Mouse (Mus musculus): ENCODE results near the gene Gm16867.
"Not testable (repeated sequence)": the region's sequence is repeated elsewhere in the genome, so short reads cannot be mapped to it uniquely, and the experiment has no call there.

Gene Gm16867

GRCm38 (mm10) chr14:69467612-69468366, 35.4 kb downstream of the Gm16867 start:
- DNase-seq (ENCODE audit: low read depth, low spot score), result not testable (repeated sequence)

- not testable (repeated sequence) for DNase-seq (ENCODE audit: low read depth, low spot score)
These were observed 38.7 kb downstream of the Gm16867 start for GRCm38 (mm10) chr14:69464465-69464864.

GRCm38 (mm10) chr14:69457691-69458090, 45.5 kb downstream of the Gm16867 start:
- DNase-seq (ENCODE audit: low read depth, low spot score), result not testable (repeated sequence)

- DNase-seq (ENCODE audit: low read depth, low spot score), result not testable (repeated sequence)
These were observed 48.5 kb downstream of the Gm16867 start for GRCm38 (mm10) chr14:69454640-69455039.

- DNase-seq (ENCODE audit: low read depth, low spot score), result not testable (repeated sequence)
These were observed 54.3 kb downstream of the Gm16867 start for GRCm38 (mm10) chr14:69448845-69449244.

- DNase-seq (ENCODE audit: low read depth, low spot score), result not testable (repeated sequence)
These were observed 56.2 kb downstream of the Gm16867 start for GRCm38 (mm10) chr14:69447006-69447405.

GRCm38 (mm10) chr14:69443092-69443692, 60.0 kb downstream of the Gm16867 start:
- not testable (repeated sequence) for DNase-seq (ENCODE audit: low read depth, low spot score)

GRCm38 (mm10) chr14:69440955-69441354, 62.2 kb downstream of the Gm16867 start:
- not testable (repeated sequence) for DNase-seq (ENCODE audit: low read depth, low spot score)

- DNase-seq (ENCODE audit: low read depth, low spot score), result not testable (repeated sequence)
These were observed 64.4 kb downstream of the Gm16867 start for GRCm38 (mm10) chr14:69438678-69439214.

GRCm38 (mm10) chr14:69421003-69421402, 82.2 kb downstream of the Gm16867 start:
- DNase-seq (ENCODE audit: low read depth, low spot score), result not testable (repeated sequence)

- DNase-seq (ENCODE audit: low read depth, low spot score), result not testable (repeated sequence)
These were observed 85.6 kb downstream of the Gm16867 start for GRCm38 (mm10) chr14:69417545-69417944.
